Mouse (Mus musculus) megakaryocyte, embryonic 14.5 days (primary cell): Measurements from ENCODE around the gene Gstp2. TPM values are rescaled to one million over a fixed set of nuclear protein-coding genes. Genes with fewer than 3 reads are reported as not detected.

Experiments used
- H3K27me3 ChIP-seq: replicated peaks from 2 replicates; pipeline ENCODE3; 2012; ENCODE audit warnings: inconsistent platforms
- H3K36me3 ChIP-seq: replicated peaks from 2 replicates; pipeline ENCODE3; 2012; ENCODE audit warnings: low read length, inconsistent platforms, mixed read lengths
- H3K4me1 ChIP-seq: 2 replicates; pipeline ENCODE4 v1.6.1; 2012; ENCODE audit warnings: inconsistent platforms
- H3K4me3 ChIP-seq: replicated peaks from 2 replicates; pipeline ENCODE3; 2012; ENCODE audit warnings: moderate library complexity, mild to moderate bottlenecking, inconsistent platforms
- H3K9me3 ChIP-seq: 2 replicates; pipeline ENCODE4 v1.6.1; 2012; ENCODE audit warnings: inconsistent platforms
- FLI1 ChIP-seq: IDR thresholded peaks from 2 replicates; pipeline ENCODE4 v1.6.1; 2012; ENCODE audit warnings: low read length, inconsistent platforms, mixed read lengths
- GATA1 ChIP-seq: IDR thresholded peaks from 3 replicates; pipeline ENCODE4 v1.6.1; 2012; ENCODE audit warnings: mixed read lengths, low read length, inconsistent platforms, borderline replicate concordance
- polyA plus RNA-seq: library from polyadenylated mRNA; stranded (reverse); fragments of >175 nt; gene quantifications from 2 replicates; pipeline ENCODE4 v1.2.3, GENCODE M21; 2012; ENCODE audit warnings: low replicate concordance; ENCODE audit not compliant: insufficient read depth

Gene Gstp2
- polyA plus RNA-seq, 1 experiment: not detected

DNA sequence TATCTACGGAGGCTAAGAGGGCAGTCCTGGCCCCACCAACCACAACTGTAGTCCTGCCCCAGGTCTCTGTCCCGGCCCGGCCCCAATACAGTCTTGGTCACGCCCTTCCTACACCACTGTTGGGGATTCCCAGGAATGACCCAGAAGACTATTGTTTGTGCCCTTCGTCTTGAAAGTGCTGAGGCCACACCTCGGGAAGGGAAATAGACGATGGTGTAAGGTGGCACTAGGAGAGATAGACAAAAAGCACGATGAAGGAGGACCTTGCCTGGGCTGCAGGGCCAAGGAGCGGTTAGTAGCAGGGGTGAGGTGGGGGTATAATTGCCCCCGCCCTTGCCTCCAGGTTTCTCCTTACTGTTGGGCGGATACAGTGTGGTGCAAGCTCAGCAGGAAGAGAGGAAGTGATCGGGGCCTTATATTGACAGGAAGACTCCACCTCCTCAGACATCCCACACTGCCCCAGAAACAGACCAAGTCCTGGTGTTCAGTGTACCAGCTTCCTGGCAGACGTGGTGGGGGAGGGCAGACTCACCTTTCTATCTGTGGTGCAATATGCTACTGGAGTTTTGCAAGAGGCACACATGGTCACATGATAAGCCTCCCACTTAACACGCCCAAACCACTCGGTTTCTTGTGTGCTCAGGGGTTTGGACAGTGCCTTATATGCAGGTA lies 13.4 kb upstream of the Gstp2 start, which contains the start of gene Gstp3:
TSS of gene Gstp3 (minus strand) at position 501 of the 672 bp plus-strand sequence.
- H3K4me3 ChIP-seq: no peak within 1 kb of the TSS
- no peaks in the 10 kb centered on the region for H3K36me3 ChIP-seq
- no peaks in the 10 kb centered on the region for H3K9me3 ChIP-seq
- H3K27me3 ChIP-seq: peaks cover 57% of the 10 kb centered on the region
- no peak for TF ChIP-seq FLI1
- TF ChIP-seq GATA1: no peak
- peaks cover 28% of the 10 kb centered on the region for H3K4me1 ChIP-seq

DNA sequence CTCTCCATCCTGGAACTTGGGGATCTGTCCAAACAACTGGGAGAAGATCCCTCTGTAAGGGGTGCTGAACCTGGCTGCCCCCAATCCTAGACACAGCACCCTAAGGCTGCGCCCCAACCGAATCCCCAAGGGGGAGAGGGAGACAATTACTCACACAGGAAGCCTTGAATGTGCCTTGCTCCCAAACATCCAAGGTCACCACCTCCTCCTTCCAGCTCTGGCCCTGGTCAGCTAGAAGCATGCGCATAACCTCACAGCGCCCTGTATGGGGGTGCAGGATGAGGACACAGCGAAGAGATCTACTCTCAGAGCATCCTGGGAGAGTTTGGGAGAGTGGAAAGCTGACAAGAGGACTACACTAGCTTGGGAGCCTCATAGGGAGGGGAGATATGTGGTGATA lies 12.8 kb upstream of the Gstp2 start:
- Histone ChIP-seq H3K36me3 (no peaks in the 10 kb centered on the region), H3K9me3 (no peaks in the 10 kb centered on the region), H3K4me3 (no peak overlapping the region), H3K4me1 (peaks cover 28% of the 10 kb centered on the region), H3K27me3 (peaks cover 61% of the 10 kb centered on the region)
- TF ChIP-seq FLI1 (no peak), GATA1 (no peak)

DNA sequence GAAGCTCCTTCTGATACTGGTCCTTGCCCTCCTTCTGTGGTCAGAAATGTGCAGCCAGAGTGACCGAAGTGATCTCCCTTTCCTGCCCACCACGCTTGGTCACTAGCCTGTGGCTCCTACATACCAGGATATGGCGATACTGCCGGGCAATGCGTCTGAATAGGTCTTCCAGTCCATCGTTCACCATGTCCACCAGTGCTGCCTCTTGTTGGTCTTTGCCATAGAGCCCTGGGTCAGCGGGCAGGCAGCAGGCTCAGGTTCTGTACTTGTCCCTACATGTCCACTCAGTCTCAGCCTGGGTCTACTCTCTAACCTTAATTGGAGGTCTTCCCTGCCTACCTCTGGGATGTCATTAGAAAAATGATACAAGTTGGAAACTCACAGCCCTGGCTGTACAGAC lies 12.1 kb upstream of the Gstp2 start:
- Histone ChIP-seq H3K4me3 (peak overlapping the region; percentile 11), H3K36me3 (no peaks in the 10 kb centered on the region), H3K9me3 (no peaks in the 10 kb centered on the region), H3K4me1 (peaks cover 29% of the 10 kb centered on the region), H3K27me3 (peaks cover 63% of the 10 kb centered on the region)
- TF ChIP-seq GATA1 (no peak), FLI1 (no peak)

DNA sequence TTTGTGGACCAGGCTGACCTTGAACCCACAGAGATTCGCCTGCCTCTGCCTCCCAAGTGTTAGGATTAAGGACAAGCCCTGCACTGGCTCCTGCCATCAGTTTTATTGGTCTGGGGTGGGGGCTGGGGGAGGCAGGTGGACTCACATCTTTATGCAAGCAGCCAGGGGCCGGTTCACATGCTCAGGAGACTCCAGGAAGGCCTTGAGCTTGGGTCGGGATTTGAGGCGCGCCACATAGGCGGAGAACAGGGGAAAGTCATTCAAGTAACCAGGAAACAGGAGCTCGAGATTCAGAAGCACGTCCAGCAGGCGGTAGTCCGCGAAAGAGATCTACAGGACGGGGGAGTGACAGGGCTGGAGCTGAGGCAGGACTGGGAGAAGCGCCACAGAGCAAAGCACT lies 11.6 kb upstream of the Gstp2 start:
- TF ChIP-seq GATA1 (no peak), FLI1 (no peak)
- H3K4me3 ChIP-seq: no peak overlapping the region
- peaks cover 66% of the 10 kb centered on the region for H3K27me3 ChIP-seq
- H3K36me3 ChIP-seq: no peaks in the 10 kb centered on the region
- H3K4me1 ChIP-seq: peaks cover 35% of the 10 kb centered on the region
- no peaks in the 10 kb centered on the region for H3K9me3 ChIP-seq

GRCm38 (mm10) chr19:4056727-4057126 lies 10.9 kb upstream of the Gstp2 start:
- Histone ChIP-seq H3K4me1 (peaks cover 41% of the 10 kb centered on the region), H3K4me3 (no peak overlapping the region), H3K9me3 (no peaks in the 10 kb centered on the region), H3K27me3 (peaks cover 66% of the 10 kb centered on the region), H3K36me3 (no peaks in the 10 kb centered on the region)
- TF ChIP-seq FLI1 (no peak), GATA1 (no peak)

DNA sequence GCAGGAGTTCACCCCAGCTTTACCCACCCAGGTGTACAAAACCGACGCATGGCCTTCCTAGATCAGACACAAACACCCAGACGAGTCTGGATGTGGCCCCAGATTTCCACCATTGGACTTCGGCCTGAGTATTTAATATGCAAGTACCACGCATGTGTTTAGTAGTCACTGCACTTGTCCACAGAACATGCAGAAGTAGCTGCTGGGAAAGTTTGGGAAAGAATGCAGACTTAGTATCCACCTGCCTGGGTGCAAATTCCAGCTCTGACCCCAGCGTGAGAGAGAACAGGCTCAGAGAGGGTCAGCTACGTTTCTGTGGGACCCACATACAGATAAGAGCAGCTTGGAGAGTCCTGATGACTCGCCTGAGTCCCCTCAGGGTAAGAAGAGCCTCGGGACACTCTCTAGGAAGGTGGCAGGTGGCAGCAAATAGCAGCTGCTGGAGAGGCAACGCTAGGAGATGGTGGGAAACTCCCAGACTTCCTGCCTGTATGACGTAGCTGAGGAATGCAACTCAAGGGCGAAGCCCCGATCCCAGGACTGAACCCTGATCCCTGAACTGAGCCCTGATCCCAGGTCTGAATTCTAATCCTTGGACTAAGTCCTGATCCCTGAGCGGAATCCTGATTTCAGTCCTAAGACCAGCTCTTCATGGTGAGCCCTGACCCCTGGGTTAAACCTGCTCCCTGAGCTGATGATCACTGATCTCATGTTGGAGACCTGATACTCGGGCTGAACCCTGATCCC lies 10.3 kb upstream of the Gstp2 start:
- peaks cover 65% of the 10 kb centered on the region for H3K27me3 ChIP-seq
- peaks cover 42% of the 10 kb centered on the region for H3K4me1 ChIP-seq
- TF ChIP-seq GATA1 (no peak), FLI1 (no peak)
- peaks cover 3% of the 10 kb centered on the region; the same call in 1 of the 2 replicates for H3K9me3 ChIP-seq
- no peak overlapping the region for H3K4me3 ChIP-seq
- H3K36me3 ChIP-seq: no peaks in the 10 kb centered on the region

DNA sequence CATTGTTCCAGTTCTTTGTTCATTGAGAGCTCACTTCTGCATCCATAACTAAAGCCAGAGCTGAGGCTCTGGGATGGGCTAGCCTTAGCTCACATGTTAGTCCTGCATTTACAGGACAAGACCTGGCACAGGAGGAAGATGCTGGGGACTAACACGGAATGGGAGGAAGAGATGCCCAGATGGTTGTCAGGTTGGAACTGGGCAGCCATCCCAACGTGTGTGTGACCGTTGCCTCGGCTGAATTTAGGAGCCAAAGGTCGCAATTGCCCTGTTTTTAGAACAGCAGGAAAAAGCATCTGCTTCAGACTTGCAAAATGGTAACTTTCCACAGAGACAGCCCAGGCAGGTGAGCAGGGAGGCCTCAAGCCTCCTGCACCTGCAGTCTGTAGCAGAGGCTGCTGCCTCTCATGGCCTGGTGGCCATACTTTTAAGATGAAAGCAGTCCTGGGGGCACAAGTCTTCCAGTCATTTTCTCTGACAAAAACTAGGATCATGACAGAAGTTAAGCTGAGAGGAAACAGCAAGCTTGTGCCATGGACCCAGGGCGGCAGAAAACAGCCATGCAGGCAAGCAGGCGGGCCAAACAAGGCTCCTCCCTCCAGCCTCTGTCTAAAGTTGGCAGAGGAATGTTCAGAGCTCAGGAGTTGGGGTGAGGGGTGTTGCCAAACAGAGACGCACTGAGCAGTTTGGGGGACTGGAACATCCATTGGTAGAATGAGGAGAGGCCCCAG lies 9.6 kb upstream of the Gstp2 start:
- TF ChIP-seq FLI1 (no peak), GATA1 (no peak)
- Histone ChIP-seq H3K4me1 (peaks cover 38% of the 10 kb centered on the region), H3K4me3 (no peak overlapping the region), H3K27me3 (peaks cover 59% of the 10 kb centered on the region), H3K9me3 (peaks cover 4% of the 10 kb centered on the region; the same call in 1 of the 2 replicates), H3K36me3 (no peaks in the 10 kb centered on the region)

- no peaks in the 10 kb centered on the region for H3K36me3 ChIP-seq
- H3K4me3 ChIP-seq: no peak overlapping the region
- peaks cover 62% of the 10 kb centered on the region for H3K27me3 ChIP-seq
- peaks cover 4% of the 10 kb centered on the region; the same call in 1 of the 2 replicates for H3K9me3 ChIP-seq
- no peak for TF ChIP-seq GATA1
- H3K4me1 ChIP-seq: peaks cover 40% of the 10 kb centered on the region
Observed at GRCm38 (mm10) chr19:4054613-4055012, 8.8 kb upstream of the Gstp2 start.

DNA sequence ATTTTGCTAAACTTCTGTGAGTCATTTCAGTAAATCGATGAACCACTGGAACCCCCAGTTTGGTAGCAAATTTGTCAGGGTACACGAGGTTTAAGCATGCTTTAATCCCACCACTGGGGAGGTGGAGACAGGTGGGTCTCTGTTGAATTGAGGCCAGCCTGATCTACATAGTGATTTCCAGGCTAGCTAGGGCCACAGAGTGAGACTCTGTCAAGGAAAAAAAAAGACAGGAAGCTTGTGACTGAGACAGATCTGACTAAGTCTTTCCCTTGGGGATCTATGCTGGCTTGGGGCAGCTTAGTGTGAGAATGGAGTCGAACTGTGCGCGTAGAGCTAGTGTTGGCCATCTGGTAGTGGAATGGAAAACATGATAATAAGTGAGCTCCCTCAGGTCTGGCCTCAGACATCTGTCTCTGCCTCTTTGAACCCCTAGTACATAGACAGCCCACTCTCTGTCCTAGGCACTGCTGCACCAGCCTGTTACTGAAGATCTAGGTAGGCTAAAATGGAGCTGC lies 6.8 kb upstream of the Gstp2 start:
- Histone ChIP-seq H3K36me3 (no peaks in the 10 kb centered on the region), H3K4me1 (peaks cover 26% of the 10 kb centered on the region), H3K4me3 (no peak overlapping the region), H3K9me3 (peaks cover 4% of the 10 kb centered on the region; the same call in 1 of the 2 replicates), H3K27me3 (peaks cover 44% of the 10 kb centered on the region)
- TF ChIP-seq GATA1: no peak
- TF ChIP-seq FLI1: no peak
